Mouse (Mus musculus) cerebellum, adult 2 months (tissue): ENCODE measurements around the gene Tnni3k.
"Not testable (repeated sequence)": the region's sequence is repeated elsewhere in the genome, so short reads cannot be mapped to it uniquely, and the experiment has no call there.

Source experiments
- CTCF ChIP-seq: fragments of 200-500 bp; IDR thresholded peaks from 2 replicates; pipeline ENCODE4 v1.5.1; 2011; ENCODE audit warnings: low read depth, mild to moderate bottlenecking, control low read depth, low read length, moderate library complexity, borderline replicate concordance; ENCODE audit not compliant: insufficient read depth
- POLR2A ChIP-seq: fragments of 200-500 bp; IDR thresholded peaks from 2 replicates; pipeline ENCODE4 v1.6.1; 2011; ENCODE audit warnings: low read length, control low read depth, borderline replicate concordance; ENCODE audit not compliant: insufficient read depth

DNA sequence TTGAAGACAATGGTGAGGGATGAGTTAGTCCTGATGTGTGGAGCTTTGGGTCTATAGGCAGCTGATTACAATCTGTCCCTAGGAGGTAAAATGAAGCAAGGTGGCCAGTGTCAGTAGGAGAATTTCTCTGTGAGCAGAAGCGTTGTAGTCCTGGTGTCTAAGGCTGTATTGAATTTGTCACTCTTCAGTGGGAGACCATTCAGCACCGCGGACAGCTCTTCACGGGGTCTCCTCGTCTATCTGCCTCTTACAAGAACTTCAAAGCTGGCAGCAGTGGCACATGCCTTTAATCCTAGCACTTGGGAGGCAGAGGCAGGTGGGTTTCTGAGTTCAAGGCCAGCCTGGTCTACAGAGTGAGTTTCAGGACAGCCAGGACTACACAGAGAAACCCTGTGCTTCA lies 235.5 kb downstream of the Tnni3k start:
- not testable (repeated sequence) for TF ChIP-seq CTCF, POLR2A
